Mouse (Mus musculus) liver, embryonic 18 days (tissue): ENCODE data around the gene Vasp. TPM values are rescaled to one million over a fixed set of nuclear protein-coding genes. Genes with fewer than 3 reads are reported as not detected.

Experiments used
- polyA plus RNA-seq: library from polyadenylated mRNA; depleted of rRNA; stranded (reverse); fragments of >200 nt; gene quantifications from 2 replicates; pipeline ENCODE4 v1.2.3, GENCODE M21; 2012; rRNA removed

Gene Vasp
- polyA plus RNA-seq = 46.0 and 54.2 TPM in 2 replicates

DNA sequence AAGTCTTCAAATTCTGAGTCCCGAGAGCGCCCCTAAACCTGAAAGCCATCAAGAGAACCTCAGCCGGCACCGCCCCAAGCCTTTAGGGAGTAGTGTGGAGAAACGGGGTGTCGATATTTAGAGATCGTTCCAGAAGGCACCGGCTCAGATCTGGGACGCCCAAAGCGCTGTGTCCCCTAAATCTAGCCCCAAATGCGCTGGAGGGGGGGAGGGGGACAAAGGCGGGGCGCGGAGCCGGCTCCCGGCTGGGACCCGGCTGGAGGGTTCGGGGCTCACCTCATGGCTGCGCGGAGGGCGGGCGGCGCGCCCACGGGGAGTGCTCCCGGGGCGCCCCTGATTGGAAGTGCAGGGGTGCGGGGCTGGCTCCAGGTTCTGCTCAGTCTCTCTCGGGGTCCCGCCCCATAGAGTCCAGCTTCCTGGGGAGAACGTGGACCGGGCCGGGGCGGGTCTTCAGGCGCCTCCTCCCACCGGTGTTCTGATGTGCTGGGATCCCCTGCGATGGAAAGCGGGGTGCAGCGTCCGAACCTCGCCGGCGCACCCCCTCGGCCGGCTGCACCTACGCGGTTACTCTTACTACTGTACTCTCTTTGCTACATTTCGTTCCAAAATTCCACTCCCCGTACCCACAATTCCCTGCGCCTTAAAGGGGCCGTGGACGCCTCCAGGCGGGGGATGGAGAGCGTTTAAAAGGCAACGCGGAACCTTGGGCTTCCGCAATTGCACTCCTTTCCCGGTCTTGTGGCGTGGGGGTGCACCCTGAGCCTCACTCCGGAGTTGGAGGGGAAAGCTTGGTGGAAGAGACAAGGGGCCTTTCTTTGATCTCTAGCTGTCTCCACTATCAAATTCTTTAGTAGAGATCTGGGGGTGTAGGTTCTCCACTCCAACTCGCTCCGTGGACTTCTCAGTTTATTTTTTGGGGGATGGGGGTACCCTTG is at the start of gene Vasp:
TSS of gene Vasp (minus strand) at position 580 of the 935 bp plus-strand sequence.

DNA sequence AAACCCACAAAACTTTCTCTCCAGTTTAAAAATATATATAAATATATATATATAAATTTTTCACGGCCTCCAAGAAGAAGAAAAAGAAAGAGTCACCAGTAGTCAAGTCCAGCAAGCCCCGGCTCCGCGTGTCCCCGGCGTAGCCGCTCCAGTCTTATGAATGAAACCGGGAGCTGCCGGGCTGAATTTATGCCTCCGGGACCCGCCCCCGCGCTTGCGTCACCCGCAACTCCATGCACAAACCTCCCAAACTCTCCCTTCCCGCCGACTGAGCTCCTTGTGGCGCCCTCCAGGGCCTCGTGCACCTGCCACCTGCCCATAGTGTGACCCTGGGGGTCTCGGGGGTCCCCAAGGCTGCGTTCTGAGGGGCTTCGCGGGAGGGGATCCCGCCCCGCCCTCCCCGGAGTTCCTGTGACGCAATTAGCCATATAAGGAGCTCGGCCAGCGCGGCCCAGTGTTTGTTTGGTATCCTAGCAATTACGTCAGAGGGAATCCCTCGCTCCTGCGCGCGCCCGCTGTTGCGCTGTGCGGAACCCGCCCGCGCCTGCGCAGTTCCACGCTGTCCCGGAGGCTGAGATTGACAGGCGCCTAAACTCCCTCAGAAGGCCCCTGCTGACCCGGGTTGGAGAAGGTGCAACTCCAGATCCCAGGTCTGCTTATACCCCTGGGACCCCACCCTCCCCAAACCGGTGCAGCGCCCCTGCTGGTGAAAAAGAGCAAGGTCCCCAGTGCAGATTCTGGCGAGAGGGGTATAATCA is 38.4 kb upstream of the Vasp start, which contains the start of gene Fosb:
TSS of gene Fosb (minus strand) at position 168 of the 758 bp plus-strand sequence.

DNA sequence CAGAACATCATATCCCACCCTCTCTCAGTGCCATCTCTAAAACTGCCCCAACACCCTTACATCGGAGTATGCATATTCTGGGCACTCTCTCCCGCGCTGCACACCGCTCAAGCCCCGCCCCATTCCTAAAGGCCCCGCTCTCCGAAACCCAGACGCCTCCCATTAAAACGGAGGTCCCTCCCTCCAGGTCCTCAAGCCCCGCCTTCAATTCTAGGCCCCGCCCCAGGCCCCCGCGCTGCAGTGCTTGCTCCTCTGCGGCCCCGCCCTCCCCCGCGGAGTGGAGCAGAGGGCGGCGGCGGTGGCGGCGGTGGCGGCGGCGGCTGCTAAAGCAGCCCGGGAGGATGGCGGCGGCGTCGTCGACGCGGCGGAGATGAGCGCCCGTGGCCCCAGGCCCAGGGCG is 10.8 kb upstream of the Vasp start, which contains the start of gene Rtn2:
TSS of gene Rtn2 (plus strand) at position 240 of the 400 bp plus-strand sequence.

GRCm38 (mm10) chr7:19279581-19280114 is 8.0 kb upstream of the Vasp start, which contains the start of gene Ppm1n:
TSS of gene Ppm1n (minus strand) at chr7:19280064.

DNA sequence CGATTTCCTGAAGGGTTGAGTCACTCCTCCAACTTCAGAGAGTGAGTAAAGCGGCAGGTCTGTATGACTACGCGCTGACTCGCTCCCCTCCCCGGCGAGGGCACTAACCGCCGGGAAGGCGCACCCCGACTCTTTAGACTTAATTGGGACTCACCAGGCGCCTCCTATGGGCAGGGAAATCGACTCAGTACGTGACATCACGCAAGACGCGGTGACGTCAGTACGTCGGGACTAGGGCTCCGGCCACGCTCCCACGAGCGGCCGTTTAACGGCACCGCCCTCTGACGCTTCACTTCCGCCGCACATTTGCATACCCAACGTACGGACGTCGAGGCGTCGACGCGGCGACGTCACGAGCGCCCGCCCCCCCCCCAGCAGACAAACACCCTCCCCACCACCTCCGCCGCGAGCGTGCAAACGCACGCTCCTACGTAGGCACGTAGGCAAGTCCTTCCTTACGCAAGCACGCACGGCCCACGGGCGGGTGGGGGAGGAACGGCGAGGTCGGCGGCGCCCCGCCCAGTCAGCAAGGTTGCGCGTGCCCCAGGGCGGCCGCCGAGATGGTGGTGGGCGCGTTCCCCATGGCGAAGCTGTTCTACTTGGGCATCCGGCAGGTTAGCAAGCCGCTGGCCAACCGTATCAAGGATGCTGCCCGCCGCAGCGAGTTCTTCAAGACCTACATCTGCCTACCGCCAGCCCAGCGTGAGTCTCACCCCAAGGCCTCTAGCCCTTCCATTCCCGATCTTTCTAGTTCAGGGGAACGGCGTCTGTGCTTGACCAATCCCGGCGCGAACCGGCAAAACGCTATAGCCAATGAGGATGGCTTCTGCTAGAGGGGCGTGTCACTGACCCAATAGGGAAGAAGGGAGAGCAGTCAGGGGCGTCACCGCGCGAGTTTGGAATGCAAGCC is 43.5 kb downstream of the Vasp start, which contains the start of gene Opa3:
TSS of gene Opa3 (plus strand) at position 452 of the 910 bp plus-strand sequence.

GRCm38 (mm10) chr7:19211996-19212755 is 59.4 kb downstream of the Vasp start, which contains the start of gene Gpr4:
TSS of gene Gpr4 (plus strand) at chr7:19212538.

Other genes with a start within 250 kb of the Vasp start
- 33.5 and 37.3 TPM in 2 replicates for gene Foxa3, start 248.3 kb downstream of the Vasp start, polyA plus RNA-seq
- gene Sympk, start 247.4 kb downstream of the Vasp start, polyA plus RNA-seq = 22.4 and 28.2 TPM in 2 replicates
- gene Rsph6a, start 217.1 kb downstream of the Vasp start, polyA plus RNA-seq = not detected in 2 replicates
- 17.7 and 21.3 TPM in 2 replicates for gene Dmwd, start 195.6 kb downstream of the Vasp start, polyA plus RNA-seq
- 28.8 and 30.2 TPM in 2 replicates for gene Dmpk, start 188.0 kb downstream of the Vasp start, polyA plus RNA-seq
- 5.0 and 6.1 TPM in 2 replicates for gene Six5, start 177.2 kb downstream of the Vasp start, polyA plus RNA-seq
- gene Gm4969, start 153.4 kb downstream of the Vasp start, polyA plus RNA-seq = 0.11 and 0.14 TPM in 2 replicates
- gene Fbxo46, start 152.0 kb downstream of the Vasp start, polyA plus RNA-seq = 2.1 and 2.2 TPM in 2 replicates
- 2.8 and 3.1 TPM in 2 replicates for gene Qpctl, start 122.5 kb downstream of the Vasp start, polyA plus RNA-seq
- 42.5 and 46.3 TPM in 2 replicates for gene Snrpd2, start 122.1 kb downstream of the Vasp start, polyA plus RNA-seq
- 1.00 and 2.3 TPM in 2 replicates for gene Gipr, start 105.7 kb downstream of the Vasp start, polyA plus RNA-seq
- 11.2 and 12.9 TPM in 2 replicates for gene Eml2, start 95.4 kb downstream of the Vasp start, polyA plus RNA-seq
- 0.94 and 0.97 TPM in 2 replicates for gene Gpr4, start 59.3 kb downstream of the Vasp start, polyA plus RNA-seq
- 6.5 TPM in 2 replicates for gene Opa3, start 43.5 kb downstream of the Vasp start, polyA plus RNA-seq
- gene Ppm1n, start 8.2 kb upstream of the Vasp start, polyA plus RNA-seq = 0.06 and 0.12 TPM in 2 replicates
- 3.1 and 3.7 TPM in 2 replicates for gene Rtn2, start 10.8 kb upstream of the Vasp start, polyA plus RNA-seq
- 0.05 TPM in 2 replicates for gene Fosb, start 38.2 kb upstream of the Vasp start, polyA plus RNA-seq
- 7.9 and 9.1 TPM in 2 replicates for gene Ercc1, start 73.0 kb upstream of the Vasp start, polyA plus RNA-seq
- 4.4 TPM in 2 replicates for gene Cd3eap, start 87.7 kb upstream of the Vasp start, polyA plus RNA-seq
- 0.73 and 1.9 TPM in 2 replicates for gene Ppp1r13l, start 87.9 kb upstream of the Vasp start, polyA plus RNA-seq
- 10.3 and 12.5 TPM in 2 replicates for gene Ercc2, start 110.2 kb upstream of the Vasp start, polyA plus RNA-seq
- gene Klc3, start 132.3 kb upstream of the Vasp start, polyA plus RNA-seq = 0.85 TPM in 2 replicates
- gene Ckm, start 133.0 kb upstream of the Vasp start, polyA plus RNA-seq = 0.31 and 2.5 TPM in 2 replicates
- gene Mark4, start 187.0 kb upstream of the Vasp start, polyA plus RNA-seq = 4.5 and 4.8 TPM in 2 replicates
- gene Exoc3l2, start 191.5 kb upstream of the Vasp start, polyA plus RNA-seq = 2.2 and 2.4 TPM in 2 replicates
- gene Bloc1s3, start 236.6 kb upstream of the Vasp start, polyA plus RNA-seq = 2.2 and 2.5 TPM in 2 replicates
- 36.0 and 40.0 TPM in 2 replicates for gene Trappc6a, start 236.6 kb upstream of the Vasp start, polyA plus RNA-seq
- gene Nkpd1, start 246.0 kb upstream of the Vasp start, polyA plus RNA-seq = 0.02 and 0.06 TPM in 2 replicates